8 mouse cellular contexts compared by ENCODE assay signal in genomic region chr5:93092857-93093622, GRCm38 (mm10). TPM values are rescaled to one million over a fixed set of nuclear protein-coding genes. Genes with fewer than 3 reads are reported as not detected.
DNase-seq lines count a peak whose midpoint lies in the region; ATAC-seq and TF ChIP-seq lines count a peak whose summit lies in the region.

Gene Sept11, plus strand, starts transcription at chr5:93093437.

- H3K36me3 ChIP-seq in forebrain, embryonic 15.5 days: no peaks in the 10 kb centered on the region

- WGBS in forebrain, embryonic 15.5 days: under 1% methylated on average over 63 of the region's 63 CpGs
- under 1% methylated on average over 63 of the region's 63 CpGs for WGBS in lung, adult 2 months

- intact Hi-C loops in heart, postnatal 25 days (cut with DNase I): loop anchor here (2.0 to 5.0 kb wide), 5 partner anchors 34 to 174 kb away; partner anchors contain the start of gene Ccng2

- H3K27me3 ChIP-seq in forebrain, embryonic 15.5 days: no peaks in the 10 kb centered on the region

- TF ChIP-seq CTCF in lung, adult 2 months (IDR thresholded peaks at IDR 0.05; ENCODE audit: insufficient read depth, low read length): no peak

- peak; percentile 64; the same call in 1 of the 2 replicates for TF ChIP-seq POLR2A in lung, adult 2 months (IDR thresholded peaks at IDR 0.05; ENCODE audit: borderline replicate concordance, extremely low read depth, low read depth, low read length)

- H3K9me3 ChIP-seq in forebrain, embryonic 15.5 days: no peaks in the 10 kb centered on the region

- H3K4me1 ChIP-seq in forebrain, embryonic 15.5 days: peaks cover 56% of the 10 kb centered on the region
- H3K4me1 ChIP-seq in lung, adult 2 months (ENCODE audit: control insufficient read depth, insufficient read depth, low read length): peaks cover 10% of the 10 kb centered on the region

- peak within 1 kb of the TSS; percentile 94 for H3K4me3 ChIP-seq in forebrain, embryonic 15.5 days
- H3K4me3 ChIP-seq in lung, adult 2 months (replicated peaks; ENCODE audit: extremely low read depth, low read depth, low read length): peak within 1 kb of the TSS; percentile 91

- peak; percentile 84 for DNase-seq in ES-CJ7 (ENCODE audit: low read depth, low spot score)
- DNase-seq in cerebellum, adult 11 months: peak; percentile 92
- peak; percentile 89 for DNase-seq in heart, postnatal 25 days (ENCODE audit: low spot score)
- peak; percentile 93 to 96 for DNase-seq in layer of hippocampus, adult 18-20 months (ENCODE audit: low spot score in 2 of 2)
- peak; percentile 92 for DNase-seq in lung, adult 2 months
- peak; percentile 80 to 83 for DNase-seq in thymus, adult 18-20 months

- peak within 1 kb of the TSS; percentile 79 for H3K4me2 ChIP-seq in forebrain, embryonic 15.5 days (replicated peaks)

- peak within 1 kb of the TSS; percentile 90 for H3K9ac ChIP-seq in forebrain, embryonic 15.5 days (replicated peaks)

- peak within 1 kb of the TSS; percentile 98 for H3K27ac ChIP-seq in forebrain, embryonic 15.5 days (replicated peaks)

- ATAC-seq in forebrain, embryonic 15.5 days (replicated peaks): peak; percentile 91
- peak; percentile 68 for ATAC-seq in neutrophil, adult 5-6 weeks (ENCODE audit: extremely low read depth, insufficient number of reproducible peaks, low FRiP score, poor library complexity, severe bottlenecking)

RNA-seq across cellular contexts. Expression of gene Sept11, which starts in this region (rescaled TPM):
- polyA plus RNA-seq in forebrain, embryonic 15.5 days (2015; fragmentation: Nextera tagmentation; extraction: Ambion mirVana): 174 and 180 TPM in 2 replicates
- total RNA-seq in heart, postnatal 25 days (2021): 10 to 100 TPM; 35.0 to 35.2 TPM
- total RNA-seq in layer of hippocampus, adult 18-20 months (2021): 10 to 100 TPM; 99.0 to 99.4 TPM
- 32.8 and 46.8 TPM in 2 replicates for polyA plus RNA-seq in lung, adult 2 months (2012; rRNA removed)
- 42.7 and 45.7 TPM in 2 replicates for total RNA-seq in neutrophil, adult 5-6 weeks (2017)

Comparison
In these comparisons a context has a peak if more than half of its experiments do, and no peak if none do; other contexts are left out.
1. Peak in every context shown above with its lines: DNase-seq, ATAC-seq, H3K4me3 ChIP-seq and H3K27ac ChIP-seq.